Mouse (Mus musculus): ENCODE measurements at regions not wholly inside any gene's neighbourhood (a gene's known extent, or its start where the extent isn't known, plus 50 kb on each side); places are given as distances from the start of the nearest gene placed in this dataset.
A peak's percentile ranks its signal among the peaks of the same experiment; 100 is the strongest.

DNA sequence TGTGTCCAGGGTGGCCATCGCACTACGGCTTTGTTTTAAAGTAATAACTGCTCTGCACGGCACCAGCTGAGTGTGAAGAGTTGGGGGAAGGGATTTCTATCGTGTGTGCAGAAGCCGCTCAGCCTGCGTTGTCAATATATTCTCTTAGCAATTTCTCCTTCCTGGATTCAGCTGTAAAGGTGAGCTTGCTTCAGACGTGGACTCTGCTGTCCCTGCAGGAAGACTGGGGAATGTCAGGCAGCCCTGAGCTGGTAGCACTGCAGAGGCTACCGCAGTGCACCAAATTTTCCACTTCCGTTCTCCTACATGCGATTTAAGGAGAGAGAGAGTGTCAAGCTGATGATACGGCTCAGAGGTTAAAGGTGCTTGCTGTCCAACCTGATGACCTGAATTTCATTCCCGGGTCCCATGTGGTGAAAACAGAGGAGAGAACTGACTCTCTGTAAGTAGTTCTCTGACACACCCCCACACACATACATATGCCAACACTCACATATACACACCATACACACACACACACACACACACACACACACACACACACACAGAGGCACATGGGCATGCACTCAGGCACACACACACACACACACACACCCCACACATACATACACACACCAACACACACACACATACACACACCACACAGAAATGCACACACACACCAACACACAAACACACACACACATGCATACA lies 59.9 kb upstream of the Prelid3b start:
- DNase-seq: no peak

DNA sequence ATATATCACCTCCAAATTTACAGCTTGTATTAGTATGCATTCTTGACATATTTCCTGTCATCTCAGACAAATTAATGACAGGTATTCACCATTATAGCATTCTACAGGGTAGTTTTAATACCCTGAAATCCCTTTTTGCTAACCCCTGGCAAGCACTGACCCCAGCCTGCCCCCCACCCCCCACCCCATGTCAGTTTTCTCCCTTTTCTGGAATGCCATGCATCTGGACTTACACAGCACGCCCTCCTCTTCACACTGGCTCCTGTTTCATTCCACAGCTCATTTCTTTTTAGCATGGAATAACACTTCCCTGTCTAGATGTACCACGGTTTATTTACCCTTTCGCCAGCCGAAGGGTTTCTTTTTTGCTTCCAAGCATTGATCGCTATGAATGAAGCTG lies 67.8 kb upstream of the Prelid3b start:
- no peak for DNase-seq

DNA sequence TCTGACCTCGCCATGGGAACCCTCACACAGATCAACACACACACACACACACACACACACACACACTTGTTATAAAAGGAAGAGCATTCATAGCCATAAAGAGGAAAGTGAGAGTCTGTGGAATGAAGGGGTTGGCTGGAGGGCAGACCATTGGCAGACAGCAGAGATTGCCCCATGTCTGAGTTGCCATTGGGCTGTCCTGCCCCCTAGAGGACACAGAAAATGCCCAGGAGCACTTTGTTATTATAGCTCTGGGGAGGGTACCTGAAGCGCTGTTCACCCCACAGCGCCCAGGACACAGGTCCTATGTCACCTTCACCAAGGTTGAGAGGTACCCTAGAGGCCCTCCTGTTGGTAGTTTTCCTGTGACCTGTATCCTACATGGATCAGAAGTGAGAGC lies 74.3 kb upstream of the Prelid3b start:
- DNase-seq: no peak

DNA sequence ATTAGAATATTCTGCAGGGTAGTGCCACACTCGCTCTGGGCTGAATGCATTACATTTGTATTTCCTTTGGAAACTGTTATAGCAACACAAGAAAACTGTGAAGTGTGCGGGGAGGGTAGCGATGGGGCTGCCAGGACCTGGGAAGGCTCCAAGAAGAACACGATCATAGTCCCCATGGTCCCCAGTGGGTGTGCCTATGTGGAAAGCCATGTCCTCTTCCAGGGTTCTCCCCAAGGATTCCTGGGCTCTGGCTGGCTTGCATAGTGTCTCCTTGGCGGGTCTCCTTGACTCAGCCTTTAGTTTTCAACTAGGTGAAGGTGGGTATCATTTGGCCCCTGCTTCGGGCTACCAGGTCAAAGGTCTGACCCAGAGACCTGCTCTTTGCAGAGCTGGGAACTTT lies 74.8 kb upstream of the Prelid3b start:
- no peak for DNase-seq

- no peak for DNase-seq
These were observed 75.9 kb upstream of the Prelid3b start for GRCm38 (mm10) chr2:174548776-174549175.

- DNase-seq: no peak
These were observed 82.9 kb upstream of the Prelid3b start for GRCm38 (mm10) chr2:174555778-174556177.

DNA sequence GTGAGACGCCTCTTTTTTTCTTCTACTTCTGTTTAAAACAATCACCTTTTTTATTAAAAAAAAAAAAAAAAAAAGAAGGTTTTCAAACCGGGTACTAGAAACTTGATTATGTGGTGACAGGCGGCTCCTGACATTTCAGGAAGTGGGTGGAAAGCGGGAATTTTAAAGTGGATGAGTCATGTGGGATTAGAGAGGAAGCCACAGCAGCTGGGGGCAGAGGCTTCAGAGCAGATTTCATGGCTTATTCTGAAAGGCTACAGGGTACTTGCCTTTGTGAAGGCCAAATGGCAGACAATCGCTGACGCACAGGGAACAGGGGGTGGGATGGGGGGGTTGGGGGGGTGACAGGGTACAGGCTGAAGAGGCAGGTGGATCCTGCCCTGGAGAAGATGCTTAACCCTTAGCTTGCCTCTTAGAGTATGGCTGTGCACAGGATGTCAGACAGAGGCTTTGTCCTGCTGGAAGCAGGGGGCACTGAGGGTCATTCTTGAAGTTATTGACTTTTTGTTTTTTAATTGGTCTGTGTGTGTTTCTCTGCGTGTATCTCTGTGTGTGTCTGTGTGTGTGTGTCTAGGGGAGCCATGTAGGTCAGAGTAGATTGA lies 81.4 kb upstream of the Zfp831 start:
- no peak for DNase-seq

GRCm38 (mm10) chr2:174563917-174564316 lies 79.4 kb upstream of the Zfp831 start:
- no peak for DNase-seq

GRCm38 (mm10) chr2:174564817-174565216 lies 78.5 kb upstream of the Zfp831 start:
- no peak for DNase-seq

- peak in 1 of 2 experiments; percentile 24 for DNase-seq
These were observed 77.4 kb upstream of the Zfp831 start for GRCm38 (mm10) chr2:174565891-174566290.

GRCm38 (mm10) chr2:174566752-174567151 lies 76.6 kb upstream of the Zfp831 start:
- no peak for DNase-seq

- no peak for DNase-seq
These were observed 68.4 kb upstream of the Zfp831 start for GRCm38 (mm10) chr2:174574804-174575507.

- no peak for DNase-seq
These were observed 67.8 kb upstream of the Zfp831 start for GRCm38 (mm10) chr2:174575546-174575945.

- DNase-seq: no peak
These were observed 62.2 kb upstream of the Zfp831 start for GRCm38 (mm10) chr2:174580906-174581703.

DNA sequence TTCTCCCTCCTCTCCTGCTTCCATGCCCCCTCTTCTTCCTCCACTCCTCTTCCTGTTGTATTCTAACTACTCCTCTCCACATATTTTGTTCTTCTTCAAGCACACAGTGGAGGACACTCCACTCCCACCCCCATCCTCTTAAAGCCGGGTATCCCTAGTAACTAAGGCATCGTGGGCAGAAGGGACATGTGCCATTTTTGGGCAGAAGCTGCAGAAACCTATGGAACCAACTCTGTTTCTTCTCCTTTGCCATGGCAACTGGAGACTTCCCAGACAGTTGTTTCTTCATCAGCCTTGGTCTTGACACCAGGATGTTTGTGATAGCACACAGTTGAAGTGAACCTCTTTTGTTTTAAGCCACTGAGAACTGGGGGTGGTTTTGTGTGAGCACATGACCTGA lies 59.1 kb upstream of the Zfp831 start:
- DNase-seq: no peak

All from thymus, adult 18-20 months (tissue).